Mouse (Mus musculus): ENCODE measurements at regions not wholly inside any gene's neighbourhood (a gene's known extent, or its start where the extent isn't known, plus 50 kb on each side); places are given as distances from the start of the nearest gene placed in this dataset.

- Histone ChIP-seq H3K36me3 (ENCODE audit: control insufficient read depth in 1 of 2, insufficient read depth in 2 of 2, low read length in 2 of 2) (no peaks in the 10 kb centered on the region), H3K27me3 (ENCODE audit: control insufficient read depth in 1 of 2, insufficient read depth in 2 of 2, low read length in 2 of 2) (no peaks in the 10 kb centered on the region), H3K27ac (ENCODE audit: control insufficient read depth, low read depth, low read length) (no peak overlapping the region), H3K4me3 (ENCODE audit: control insufficient read depth in 1 of 2, insufficient read depth in 1 of 2, low read depth in 2 of 2, low read length in 2 of 2) (no peak overlapping the region), H3K4me1 (ENCODE audit: control insufficient read depth in 1 of 2, insufficient read depth in 2 of 2, low read length in 2 of 2) (no peaks in the 10 kb centered on the region), H3K9me3 (replicated peaks; ENCODE audit: insufficient read depth, low read length) (no peaks in the 10 kb centered on the region), H3K9ac (ENCODE audit: control insufficient read depth, low read depth, low read length, poor library complexity, severe bottlenecking) (no peak overlapping the region), H3K79me2 (ENCODE audit: control insufficient read depth, insufficient read depth, low read length, poor library complexity) (no peaks in the 10 kb centered on the region)
- TF ChIP-seq TAL1 (IDR thresholded peaks at IDR 0.05; ENCODE audit: low read length) (no peak), ZKSCAN1 (IDR thresholded peaks at IDR 0.05; ENCODE audit: low read depth, low read length) (no peak), MAFK (IDR thresholded peaks at IDR 0.05; ENCODE audit: borderline replicate concordance, low read depth, low read length) (no peak), NRF1 (IDR thresholded peaks at IDR 0.05; ENCODE audit: insufficient read depth, low read depth, low read length, poor library complexity, severe bottlenecking) (no peak), ZC3H11A (IDR thresholded peaks at IDR 0.05; ENCODE audit: low read depth, low read length) (no peak), MAZ (IDR thresholded peaks at IDR 0.05; ENCODE audit: low read depth, low read length) (no peak)
- DNase-seq (ENCODE audit: low read depth, low spot score): no peak
Observed at GRCm38 (mm10) chr13:25933246-25933645, 662.9 kb upstream of the Nrsn1 start.

DNA sequence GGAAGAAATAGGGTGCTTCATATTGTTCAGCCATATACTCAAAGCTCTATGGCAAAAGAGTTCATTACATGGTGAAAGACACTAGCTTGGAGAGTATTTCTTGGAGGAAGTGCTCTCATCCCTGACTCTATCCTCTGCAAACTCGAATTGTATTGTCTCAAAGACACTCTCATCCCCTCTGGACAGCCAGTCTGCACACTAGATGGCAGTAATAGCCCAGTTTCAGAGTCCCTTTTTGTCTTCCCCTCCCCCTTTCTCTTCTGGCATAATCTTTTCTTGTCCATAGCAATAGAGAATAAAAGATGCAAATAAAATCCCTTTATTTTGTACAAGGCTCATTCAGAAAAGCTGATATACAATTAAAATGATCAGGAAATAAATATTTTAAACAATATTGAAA is 662.5 kb upstream of the Nrsn1 start:
- H3K4me1 ChIP-seq (ENCODE audit: control insufficient read depth in 1 of 2, insufficient read depth in 2 of 2, low read length in 2 of 2): no peaks in the 10 kb centered on the region
- no peaks in the 10 kb centered on the region for H3K9me3 ChIP-seq (replicated peaks; ENCODE audit: insufficient read depth, low read length)
- no peak overlapping the region for H3K27ac ChIP-seq (ENCODE audit: control insufficient read depth, low read depth, low read length)
- H3K79me2 ChIP-seq (ENCODE audit: control insufficient read depth, insufficient read depth, low read length, poor library complexity): no peaks in the 10 kb centered on the region
- TF ChIP-seq CTCF (IDR thresholded peaks at IDR 0.05 in 2 of 3, conservative IDR thresholded peaks at IDR 0.05 in 1 of 3; ENCODE audit: control insufficient read depth in 1 of 3, insufficient read depth in 1 of 3, low read depth in 2 of 3, low read length in 3 of 3, poor library complexity in 1 of 3, severe bottlenecking in 1 of 3) (peak in 1 of 3 experiments; percentile 13; a peak in 1 of 6 replicates), POLR2AphosphoS2 (IDR thresholded peaks at IDR 0.05; ENCODE audit: low read length) (no peak), RAD21 (IDR thresholded peaks at IDR 0.05; ENCODE audit: low read depth, low read length) (peak; percentile 15; the same call in 1 of the 2 replicates)
- DNase-seq (ENCODE audit: low read depth, low spot score): no peak
- H3K36me3 ChIP-seq (ENCODE audit: control insufficient read depth in 1 of 2, insufficient read depth in 2 of 2, low read length in 2 of 2): no peaks in the 10 kb centered on the region
- H3K27me3 ChIP-seq (ENCODE audit: control insufficient read depth in 1 of 2, insufficient read depth in 2 of 2, low read length in 2 of 2): no peaks in the 10 kb centered on the region
- H3K9ac ChIP-seq (ENCODE audit: control insufficient read depth, low read depth, low read length, poor library complexity, severe bottlenecking): no peak overlapping the region
- H3K4me3 ChIP-seq (ENCODE audit: control insufficient read depth in 1 of 2, insufficient read depth in 1 of 2, low read depth in 2 of 2, low read length in 2 of 2): no peak overlapping the region

- H3K4me3 ChIP-seq (ENCODE audit: control insufficient read depth in 1 of 2, insufficient read depth in 1 of 2, low read depth in 2 of 2, low read length in 2 of 2): no peak overlapping the region
- no peaks in the 10 kb centered on the region for H3K79me2 ChIP-seq (ENCODE audit: control insufficient read depth, insufficient read depth, low read length, poor library complexity)
- TF ChIP-seq CHD2 (IDR thresholded peaks at IDR 0.05; ENCODE audit: low read length) (no peak), MEF2A (IDR thresholded peaks at IDR 0.05; ENCODE audit: extremely low read depth, insufficient replicate concordance, low read depth, low read length, poor library complexity, severe bottlenecking) (no peak), MAZ (IDR thresholded peaks at IDR 0.05; ENCODE audit: low read depth, low read length) (no peak), ETS1 (IDR thresholded peaks at IDR 0.05; ENCODE audit: low read depth, low read length) (no peak), ZMIZ1 (IDR thresholded peaks at IDR 0.05; ENCODE audit: low read depth, low read length) (no peak), MAFK (IDR thresholded peaks at IDR 0.05; ENCODE audit: borderline replicate concordance, low read depth, low read length) (no peak), MXI1 (IDR thresholded peaks at IDR 0.05; ENCODE audit: low read depth, low read length) (no peak), TCF12 (IDR thresholded peaks at IDR 0.05; ENCODE audit: low read depth, low read length) (no peak), GABPA (IDR thresholded peaks at IDR 0.05; ENCODE audit: low read depth, low read length) (no peak), KAT2A (conservative IDR thresholded peaks at IDR 0.05; ENCODE audit: low read depth, low read length) (no peak)
- H3K9me3 ChIP-seq (replicated peaks; ENCODE audit: insufficient read depth, low read length): no peaks in the 10 kb centered on the region
- no peaks in the 10 kb centered on the region for H3K27me3 ChIP-seq (ENCODE audit: control insufficient read depth in 1 of 2, insufficient read depth in 2 of 2, low read length in 2 of 2)
- DNase-seq (ENCODE audit: low read depth, low spot score): no peak
- H3K9ac ChIP-seq (ENCODE audit: control insufficient read depth, low read depth, low read length, poor library complexity, severe bottlenecking): no peak overlapping the region
- H3K36me3 ChIP-seq (ENCODE audit: control insufficient read depth in 1 of 2, insufficient read depth in 2 of 2, low read length in 2 of 2): no peaks in the 10 kb centered on the region
- H3K27ac ChIP-seq (ENCODE audit: control insufficient read depth, low read depth, low read length): no peak overlapping the region
- H3K4me1 ChIP-seq (ENCODE audit: control insufficient read depth in 1 of 2, insufficient read depth in 2 of 2, low read length in 2 of 2): no peaks in the 10 kb centered on the region
Observed at GRCm38 (mm10) chr13:25932365-25932764, 662.1 kb upstream of the Nrsn1 start.

Measured in MEL (cell line).